Mouse (Mus musculus) gastrocnemius, postnatal 4 days (tissue): Measurements from ENCODE around the gene Gm26992. TPM values are rescaled to one million over a fixed set of nuclear protein-coding genes. Genes with fewer than 3 reads are reported as not detected.

Source experiments
- DNase-seq, 2 experiments: peaks; one replicate each; pipeline ENCODE4 v3.0.0; 2021 to 2022; ENCODE audit warnings: low spot score in 2 of 2, mixed read lengths in 2 of 2
- total RNA-seq, 2 experiments: library from RNA; stranded (reverse); gene quantifications; 2 replicates each; pipeline ENCODE4 v1.2.3; 2021

The Gm26992 gene
- total RNA-seq, 2 experiments from 2014 or later = not detected

DNA sequence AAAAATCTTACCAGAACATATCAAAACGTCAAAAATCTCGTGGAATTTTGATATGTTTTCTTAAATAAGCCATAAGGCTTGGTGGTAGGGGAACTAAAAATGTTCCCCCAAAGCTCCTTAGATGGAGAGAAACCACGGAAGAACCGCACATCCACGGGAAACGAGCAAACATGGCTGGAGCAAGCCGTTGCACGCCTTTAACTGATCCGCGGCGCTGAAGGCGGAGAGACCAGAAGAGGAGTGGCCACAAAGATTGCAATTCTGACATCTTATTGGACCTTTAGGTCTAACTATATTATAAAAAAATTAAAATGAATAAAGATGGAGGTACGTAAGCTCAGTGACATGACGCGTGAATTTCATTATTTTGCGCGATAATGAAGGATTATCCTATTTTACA, 61.2 kb downstream of the Gm26992 start:
- peak in 1 of 2 experiments; percentile 24 for DNase-seq

DNA sequence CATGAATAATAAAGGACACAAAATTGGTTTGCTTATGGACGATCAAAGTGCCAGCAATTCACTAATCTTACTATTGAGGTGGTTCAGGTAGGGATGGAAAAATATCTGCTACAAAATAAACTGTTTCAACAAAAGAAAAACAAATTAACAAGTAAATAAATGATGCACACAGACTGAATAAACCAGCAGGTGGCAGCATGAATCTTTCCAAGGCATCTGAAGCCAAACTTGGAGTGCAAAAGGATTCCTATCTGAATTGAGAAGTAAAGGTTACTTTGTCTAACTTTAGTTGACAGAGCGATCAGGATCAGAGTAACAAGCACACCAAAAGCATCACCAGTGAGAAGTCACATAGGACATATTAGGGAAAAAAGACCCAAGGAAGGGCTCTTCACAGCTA, 62.2 kb downstream of the Gm26992 start:
- peak in 1 of 2 experiments; percentile 32 for DNase-seq

DNA sequence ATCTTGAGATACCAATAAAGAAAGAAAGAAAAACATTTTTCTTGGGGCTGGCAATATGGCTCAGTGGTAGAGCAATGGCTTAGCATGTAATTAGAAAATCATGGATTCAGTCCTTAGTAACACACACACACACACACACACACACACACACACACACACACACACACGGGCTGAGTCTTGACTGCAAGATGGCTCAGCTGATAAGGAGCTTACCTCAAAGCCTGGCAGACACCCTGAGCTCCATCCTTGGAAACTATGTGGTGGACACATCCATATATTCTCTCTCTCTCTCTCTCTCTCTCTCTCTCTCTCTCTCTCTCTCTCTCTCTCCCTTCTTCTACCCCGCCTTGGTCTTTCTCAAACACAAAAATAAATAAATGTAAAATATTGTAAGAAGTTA, 69.0 kb downstream of the Gm26992 start:
- DNase-seq = no peak

DNA sequence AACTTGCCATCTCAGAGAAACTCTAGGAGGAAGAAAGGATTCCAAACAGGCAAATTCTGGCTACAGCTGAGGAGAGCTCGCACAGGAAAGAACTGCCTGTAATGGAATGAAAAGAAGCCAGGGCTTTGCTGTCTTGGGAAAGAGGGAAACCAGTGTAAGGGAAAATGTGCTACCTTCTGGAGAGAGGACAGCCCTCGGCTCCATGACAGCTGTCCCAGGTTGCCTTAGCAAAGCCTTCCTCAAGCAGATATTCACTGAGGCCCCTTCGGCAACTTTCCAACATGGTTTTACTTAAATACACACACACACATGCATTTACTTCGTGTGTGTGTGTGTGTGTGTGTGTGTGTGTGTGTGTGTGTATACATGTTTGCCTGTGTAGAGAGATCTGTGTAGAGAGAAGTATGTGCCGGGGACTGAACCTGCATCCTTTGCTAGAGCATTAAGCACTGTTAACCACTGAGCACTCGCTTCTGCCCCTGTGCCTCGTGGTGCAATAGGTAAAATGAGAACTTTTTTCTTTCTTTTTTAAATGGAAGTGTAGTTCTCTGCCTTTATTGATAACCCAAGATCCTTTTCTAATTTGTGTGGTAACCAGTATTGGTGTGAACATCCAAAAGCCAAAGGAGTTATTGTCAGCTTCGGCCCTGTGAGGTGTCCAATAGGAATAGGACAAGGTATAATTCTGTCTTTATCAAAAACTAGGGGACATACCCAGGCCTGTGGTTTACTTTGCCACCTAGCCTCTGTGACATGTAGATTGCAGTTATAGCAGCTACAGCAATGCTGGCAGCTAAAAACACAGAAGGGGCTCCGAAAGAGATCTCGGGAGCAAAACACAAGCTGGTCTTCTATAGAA, 70.8 kb downstream of the Gm26992 start:
- peak in 1 of 2 experiments; percentile 6 for DNase-seq

DNA sequence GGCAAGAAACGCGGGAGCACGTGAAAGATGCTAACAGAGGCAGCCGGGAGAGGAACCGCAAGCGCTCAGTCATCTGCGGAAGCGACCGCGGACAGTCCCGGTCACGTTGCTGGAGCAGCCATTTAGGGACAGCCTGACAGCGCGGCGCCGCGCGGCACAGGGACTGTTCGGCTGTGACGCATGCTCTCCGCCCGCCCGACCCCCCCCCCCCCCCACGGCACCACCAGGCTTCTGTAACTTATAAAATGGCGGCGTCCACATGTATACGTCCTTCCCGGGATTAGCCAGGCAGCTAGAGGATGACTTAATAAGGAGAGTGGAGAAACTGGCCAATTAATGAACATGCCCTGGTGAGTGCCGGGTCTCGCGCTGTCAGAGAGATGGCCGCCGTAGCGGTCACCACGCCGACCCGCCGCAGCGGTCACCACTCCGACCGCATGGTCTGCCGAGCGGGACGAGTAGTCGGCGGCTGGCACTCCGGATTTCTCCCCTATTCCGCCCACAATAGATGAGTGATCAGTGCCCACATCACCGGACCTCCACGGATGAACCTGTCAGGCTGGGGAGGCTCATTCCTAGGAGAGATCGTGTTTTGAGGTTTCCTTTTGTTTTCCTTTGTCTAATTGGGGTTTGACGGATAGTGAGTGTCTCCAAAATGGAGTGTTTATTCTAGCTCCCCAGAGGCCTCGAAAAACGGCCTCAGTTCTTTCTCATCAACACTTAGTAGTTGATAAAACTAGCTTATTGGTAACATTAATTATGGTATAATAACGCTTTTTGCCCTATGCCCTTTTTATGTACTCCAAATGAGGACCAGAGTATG, 71.8 kb downstream of the Gm26992 start:
- peak; percentile 47 to 58 for DNase-seq

DNA sequence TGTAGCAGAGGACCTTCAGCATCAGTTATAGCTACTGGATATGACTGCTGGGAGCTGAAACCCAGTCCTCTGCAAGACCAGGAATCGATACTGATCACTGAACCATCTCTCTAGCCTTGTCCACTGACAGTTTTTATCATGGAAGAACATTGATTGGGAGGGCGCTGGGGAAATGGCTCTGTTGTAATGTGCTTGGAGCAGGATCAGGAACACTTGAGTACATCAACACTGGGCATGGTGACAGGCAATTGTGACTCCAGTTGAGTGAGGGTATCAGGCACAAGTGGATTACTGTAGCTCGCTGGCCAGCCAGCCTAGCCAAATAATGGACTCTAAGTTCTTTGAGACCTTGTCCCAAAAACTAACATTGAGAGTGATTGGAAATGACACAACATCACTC, 77.6 kb downstream of the Gm26992 start:
- no peak for DNase-seq

DNA sequence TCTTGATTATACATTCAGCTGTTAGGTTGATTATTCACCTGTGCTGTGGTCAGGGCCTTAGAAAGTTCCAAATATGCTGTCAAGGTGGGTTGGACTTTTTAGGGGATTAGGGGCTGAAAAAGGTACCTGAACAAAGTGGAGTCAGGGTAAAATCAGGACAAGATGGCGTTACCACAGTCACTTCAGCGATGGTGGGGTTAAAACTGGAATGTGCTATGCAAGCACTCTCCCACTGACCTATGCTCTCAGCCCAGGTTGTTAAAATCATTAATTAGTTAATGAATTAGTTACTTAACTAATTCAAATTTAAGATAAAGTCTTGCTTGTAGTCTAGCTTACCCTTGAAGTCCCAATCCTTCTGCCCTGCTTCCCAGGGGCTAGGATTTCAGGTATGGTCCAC, 78.3 kb downstream of the Gm26992 start:
- DNase-seq = no peak

DNA sequence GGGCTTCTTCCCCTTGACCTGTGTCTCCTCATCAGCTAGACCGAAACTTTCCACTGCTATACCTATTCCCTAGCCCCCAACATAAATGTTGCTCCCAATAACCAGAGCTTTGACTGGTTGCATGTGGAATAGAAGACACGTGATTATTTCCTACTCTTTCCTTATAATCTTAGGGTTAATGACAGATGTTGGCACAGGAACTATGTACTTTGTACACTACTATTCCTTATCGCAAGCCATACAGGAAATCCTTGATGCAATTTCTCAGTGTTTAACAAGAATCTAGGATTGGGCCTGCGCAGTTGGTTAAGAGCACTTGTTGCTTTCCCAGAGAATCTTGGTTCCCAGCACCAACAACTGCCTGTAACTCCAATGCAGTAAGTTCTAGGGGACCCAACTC, 86.4 kb downstream of the Gm26992 start:
- DNase-seq = no peak

DNA sequence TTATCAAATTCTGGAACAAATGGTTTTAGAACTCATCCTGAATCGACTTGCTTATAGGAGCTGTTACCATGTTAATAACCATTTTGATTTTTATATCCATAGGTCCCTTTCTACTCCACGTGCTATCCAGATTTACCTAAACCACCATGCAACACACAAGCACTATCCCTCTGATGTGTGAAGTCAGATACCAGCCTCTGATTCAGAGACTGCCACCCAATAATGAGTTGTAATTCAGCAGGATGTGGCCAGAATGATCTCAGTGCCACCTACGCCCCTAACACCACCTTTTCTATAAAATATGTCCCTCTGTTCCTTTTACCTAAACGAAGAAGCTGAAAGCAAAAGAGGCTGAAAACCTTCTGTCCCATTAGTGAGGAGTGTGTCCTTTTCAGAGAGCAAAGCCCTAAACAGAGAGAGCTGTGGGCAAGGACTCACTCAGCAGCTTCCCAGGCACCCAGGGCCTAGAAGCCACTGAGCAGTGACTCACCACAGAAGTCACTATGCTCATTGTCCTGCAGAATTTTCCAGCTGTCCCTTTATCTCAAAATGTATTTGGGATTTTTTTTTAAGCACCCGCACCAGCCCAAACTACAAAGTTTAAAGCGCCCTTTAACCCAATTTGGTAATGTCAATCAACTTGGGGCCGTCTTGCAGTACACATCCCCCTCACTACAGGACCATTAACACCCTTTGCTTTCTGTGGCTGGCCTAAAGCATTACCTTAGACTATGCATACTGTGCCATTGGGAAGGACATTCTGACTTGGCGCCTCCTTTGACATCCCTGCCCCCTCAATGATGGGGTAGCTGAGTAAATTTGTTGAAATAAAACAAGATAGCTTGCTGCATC, 87.6 kb downstream of the Gm26992 start:
- DNase-seq = no peak

DNA sequence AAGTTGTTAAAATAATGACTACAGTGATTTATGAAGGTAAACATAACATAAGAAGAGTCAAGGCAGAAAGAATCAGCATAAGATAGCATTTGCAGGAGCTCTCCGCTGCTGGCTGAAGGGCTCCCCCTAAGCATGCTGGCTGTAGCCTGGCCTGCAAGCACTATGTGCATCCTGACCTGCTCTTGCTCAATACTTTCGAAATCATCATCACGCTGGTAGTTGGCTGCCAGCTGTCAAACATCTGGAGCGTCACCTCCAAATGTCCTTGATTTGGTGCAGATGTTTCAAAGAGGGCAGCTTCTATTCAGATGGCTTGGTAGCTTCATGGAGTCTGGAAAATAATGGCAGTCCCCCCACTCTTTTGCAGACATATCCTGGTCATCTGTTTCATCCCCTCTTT, 93.0 kb downstream of the Gm26992 start:
- no peak for DNase-seq

DNA sequence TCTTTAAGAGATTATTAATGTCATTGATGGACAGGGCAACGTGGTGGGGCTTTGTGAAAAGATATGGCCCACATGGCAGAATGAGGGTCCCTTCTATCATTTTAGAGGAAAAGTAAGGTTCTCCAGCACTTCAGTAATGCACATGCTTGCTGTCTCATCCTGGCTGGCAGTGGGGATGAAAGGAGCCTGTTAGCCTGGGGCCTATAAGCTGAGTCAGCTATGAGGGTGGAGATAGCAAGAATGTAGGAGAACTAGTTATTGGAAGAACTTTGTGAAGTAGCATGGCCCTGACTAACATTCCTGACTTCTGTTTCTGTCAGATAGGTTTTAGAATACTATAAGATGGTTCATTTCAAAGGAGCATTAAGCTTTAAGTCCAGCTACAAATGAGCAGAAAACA, 93.5 kb downstream of the Gm26992 start:
- DNase-seq = no peak

DNA sequence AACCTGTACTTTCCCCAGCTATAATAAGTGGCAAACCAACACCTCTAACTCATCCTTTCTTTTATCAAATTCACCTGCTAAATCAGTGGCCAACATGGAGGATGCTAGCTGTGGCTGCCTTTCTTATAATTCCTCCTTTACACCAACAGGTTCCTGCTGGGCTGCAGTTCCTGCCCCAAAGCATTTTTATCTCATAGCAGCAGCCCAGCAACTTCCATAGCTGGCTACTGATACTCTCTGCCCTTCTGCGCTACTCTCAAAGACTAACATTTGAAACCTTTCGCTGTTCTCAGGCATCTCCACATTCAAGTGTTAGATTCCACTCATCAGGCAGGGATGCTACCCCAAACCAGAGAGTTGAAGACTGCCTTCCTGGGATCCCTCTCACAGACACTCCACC, 97.0 kb downstream of the Gm26992 start:
- DNase-seq = no peak

DNA sequence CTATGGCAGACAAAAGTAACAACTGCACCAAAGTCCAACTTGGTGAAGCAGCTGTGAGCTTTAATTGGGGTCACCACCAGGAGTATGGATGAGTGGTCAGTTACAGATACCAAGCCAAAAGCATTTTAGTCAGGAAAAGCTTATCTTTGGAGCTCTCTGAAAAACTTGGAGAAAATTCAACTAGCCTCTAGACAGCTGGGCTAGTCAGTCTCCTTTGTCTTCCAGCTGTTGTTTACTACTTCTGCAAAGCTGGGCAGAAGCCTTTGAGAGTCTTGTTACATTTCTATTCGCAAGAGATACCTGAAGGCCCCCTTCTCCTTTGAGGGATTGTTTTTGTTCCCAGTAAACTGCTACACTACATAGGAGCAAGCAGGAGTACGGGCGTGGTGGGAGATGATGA, 97.7 kb downstream of the Gm26992 start:
- DNase-seq = no peak

DNA sequence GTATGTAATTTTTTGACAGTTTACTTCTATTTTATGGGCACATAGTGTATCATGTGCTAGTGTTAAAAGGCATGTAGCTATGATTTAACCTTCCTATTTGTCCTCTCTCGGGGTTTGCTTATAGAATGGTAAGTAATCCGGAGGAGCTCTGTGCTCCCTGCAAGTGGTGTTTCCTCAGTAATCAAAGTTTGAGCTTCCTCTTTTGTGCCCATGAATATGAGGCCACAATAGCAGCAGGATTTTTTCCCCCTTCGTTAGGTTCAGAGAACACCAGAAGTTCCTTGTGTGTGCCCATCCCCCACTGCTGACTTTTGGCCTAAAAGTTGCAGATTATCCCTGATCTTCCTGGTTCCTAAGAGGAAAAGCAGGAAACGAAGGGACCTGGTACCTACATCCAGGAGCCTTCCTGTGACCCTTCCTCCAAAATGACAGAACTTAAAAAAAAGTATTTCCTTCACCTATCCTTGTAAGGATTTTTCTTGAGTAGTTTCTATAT, 99.5 kb downstream of the Gm26992 start:
- DNase-seq = no peak

DNA sequence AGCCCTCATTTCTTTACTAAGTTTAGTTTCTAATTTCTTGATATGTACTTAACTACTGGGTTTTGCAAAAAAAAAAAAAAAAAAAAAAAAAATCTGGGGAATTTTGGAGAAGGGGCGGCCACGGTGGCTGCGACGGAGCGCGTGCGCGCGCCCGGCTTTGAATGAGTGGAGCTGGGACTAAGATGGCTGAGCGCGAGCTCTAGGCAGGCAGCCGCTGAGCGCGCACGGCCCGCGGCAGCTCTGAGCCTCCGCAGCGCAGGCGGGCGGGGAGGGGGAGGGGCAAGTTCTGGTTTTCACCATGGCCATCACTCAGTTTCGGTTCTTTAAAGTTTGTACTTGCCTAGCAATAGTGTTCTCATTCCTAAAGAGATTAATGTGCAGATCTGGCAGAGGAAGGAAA, 107.4 kb downstream of the Gm26992 start:
- DNase-seq = peak; percentile 62 to 73

Other genes starting within 250 kb of the Gm26992 start
- gene Nap1l2, start 235.4 kb upstream of the Gm26992 start, total RNA-seq = not detected
- not detected for gene Cdx4, start 100.6 kb upstream of the Gm26992 start, total RNA-seq
- gene Chic1, start 65.5 kb upstream of the Gm26992 start, total RNA-seq = 1 to 10 TPM; 1.2 to 1.3 TPM
- under 1 TPM in 1 of 2 experiments, not detected in 1; 0.47 TPM for gene Tsx, start 7.5 kb upstream of the Gm26992 start, total RNA-seq
- gene Zcchc13, start 208.6 kb downstream of the Gm26992 start, total RNA-seq = not detected